Mouse (Mus musculus) cortical plate, adult 2 months (tissue): ENCODE measurements around the gene Btbd17.

Experiments used
- CTCF ChIP-seq: fragments of 200-500 bp; IDR thresholded peaks from 2 replicates; pipeline ENCODE4 v1.5.1; 2011; ENCODE audit warnings: mild to moderate bottlenecking, control low read depth, low read length; ENCODE audit not compliant: insufficient read depth; ENCODE audit errors: extremely low read depth
- POLR2A ChIP-seq: fragments of 200-500 bp; IDR thresholded peaks from 2 replicates; pipeline ENCODE4 v1.6.1; 2011; ENCODE audit warnings: mild to moderate bottlenecking, low read length, control low read depth; ENCODE audit not compliant: insufficient read depth; ENCODE audit errors: extremely low read depth

- TF ChIP-seq POLR2A, result no peak
- TF ChIP-seq CTCF, result no peak
Observed at GRCm38 (mm10) chr11:114791351-114791889, 4.3 kb downstream of the Btbd17 start.
